Comparison of ENCODE assay signal across 26 mouse cellular contexts in the genomic region with DNA sequence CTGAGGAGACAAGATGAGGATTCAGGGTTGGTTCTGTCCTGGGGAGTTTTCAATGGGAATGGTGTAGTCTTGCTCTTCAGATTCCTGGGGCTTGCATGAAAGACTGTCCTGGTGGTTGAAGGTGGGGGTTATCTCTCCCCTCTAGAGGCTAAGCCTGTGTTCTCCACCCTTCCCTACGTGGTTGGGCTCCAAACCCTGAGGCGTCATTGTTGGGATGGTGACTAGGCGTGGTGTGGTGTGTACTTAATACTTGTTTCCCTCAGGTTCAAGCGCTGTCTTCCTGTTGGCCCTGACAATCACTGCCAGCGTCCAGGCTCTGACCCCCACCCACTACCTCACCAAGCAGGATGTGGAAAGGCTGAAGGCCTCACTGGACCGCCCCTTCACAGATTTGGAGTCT. TPM values are rescaled to one million over a fixed set of nuclear protein-coding genes. Genes with fewer than 3 reads are reported as not detected.
"Had no signal": no experiment of that assay in that cellular context is flagged by ENCODE, and none has a peak within 500 bp of the region (broad histone marks: within the 10 kb centered on the region; RNA-seq: fewer than 3 reads in every experiment).

No protein-coding gene starts in this region.

- DNase-seq: gastrocnemius, postnatal 10 days; gastrocnemius, postnatal 25 days; heart, adult 18-20 months; heart, postnatal 10 days; heart, postnatal 4 days; kidney, adult 18-20 months; kidney, adult 8-10 months; kidney, postnatal 10 days; kidney, postnatal 25 days; kidney, postnatal 4 days; liver; liver, embryonic 13.5 days had no signal

- H3K27ac ChIP-seq: heart, embryonic 10.5 days; hindbrain, embryonic 10.5 days; hindbrain, embryonic 12.5 days; intestine, embryonic 15.5 days; layer of hippocampus, adult 2 months; left cerebral cortex, adult 2 months; limb, embryonic 13.5 days; liver, embryonic 13.5 days; liver, embryonic 15.5 days had no signal

- H3K27me3 ChIP-seq: heart, embryonic 12.5 days; hindbrain, embryonic 12.5 days; intestine, embryonic 15.5 days; limb, embryonic 13.5 days; liver, embryonic 13.5 days; liver, embryonic 15.5 days had no signal

- ATAC-seq: hindbrain, embryonic 16.5 days; inflammation-experienced regulatory T-cells, adult 6 months; intestine, embryonic 15.5 days; intestine, postnatal 0 days had no signal

- H3K4me3 ChIP-seq: heart, embryonic 10.5 days; heart, embryonic 12.5 days; hindbrain, embryonic 10.5 days; hindbrain, embryonic 12.5 days; intestine, embryonic 15.5 days; layer of hippocampus, adult 2 months; left cerebral cortex, adult 2 months; limb, embryonic 13.5 days; liver, embryonic 13.5 days; liver, embryonic 15.5 days had no signal

- H3K9ac ChIP-seq: heart, embryonic 12.5 days; hindbrain, embryonic 12.5 days; intestine, embryonic 15.5 days; limb, embryonic 13.5 days; liver, embryonic 13.5 days; liver, embryonic 15.5 days had no signal

- H3K4me2 ChIP-seq: heart, embryonic 12.5 days; hindbrain, embryonic 12.5 days; intestine, embryonic 15.5 days; limb, embryonic 13.5 days; liver, embryonic 11.5 days; liver, embryonic 13.5 days; liver, embryonic 15.5 days had no signal

- H3K9me3 ChIP-seq: heart, embryonic 10.5 days; heart, embryonic 12.5 days; hindbrain, embryonic 10.5 days; hindbrain, embryonic 12.5 days; intestine, embryonic 15.5 days; limb, embryonic 13.5 days; liver, embryonic 13.5 days; liver, embryonic 15.5 days had no signal

RNA-seq across cellular contexts. Expression of gene Mroh8, which starts 4.0 kb away (rescaled TPM):
- total RNA-seq: heart, postnatal 25 days had no signal
